11 mouse cellular contexts compared by ENCODE assay signal in genomic region chr4:115761206-115761605, GRCm38 (mm10). TPM values are rescaled to one million over a fixed set of nuclear protein-coding genes. Genes with fewer than 3 reads are reported as not detected.
DNase-seq lines count a peak whose midpoint lies in the region; ATAC-seq and TF ChIP-seq lines count a peak whose summit lies in the region.
"Had no signal": no experiment of that assay in that cellular context is flagged by ENCODE, and none has a peak within 500 bp of the region (broad histone marks: within the 10 kb centered on the region; RNA-seq: fewer than 3 reads in every experiment).

No protein-coding gene starts in this region.

- no peak for ATAC-seq in kidney, embryonic 14.5 days (ENCODE audit: low FRiP score, low TSS enrichment)
- no peak for ATAC-seq in megakaryocyte, adult 5-6 weeks (ENCODE audit: poor library complexity, severe bottlenecking)
- ATAC-seq: midbrain, embryonic 13.5 days had no signal

- no peak overlapping the region for H3K4me3 ChIP-seq in kidney, embryonic 14.5 days (ENCODE audit: low read length)
- H3K4me3 ChIP-seq in lung, adult 2 months (replicated peaks; ENCODE audit: extremely low read depth, low read depth, low read length) = no peak overlapping the region
- no peak overlapping the region for H3K4me3 ChIP-seq in thymus, adult 2 months (ENCODE audit: control insufficient read depth, insufficient read depth, low read length)
- H3K4me3 ChIP-seq: limb, embryonic 15.5 days; midbrain, embryonic 13.5 days had no signal

- WGBS in kidney, embryonic 14.5 days = 42% methylated on average over 3 of the region's 3 CpGs
- WGBS in lung, adult 2 months = 51% methylated on average over 3 of the region's 3 CpGs
- 88% methylated on average over 3 of the region's 3 CpGs for WGBS in thymus, adult 2 months

- no peak overlapping the region for H3K4me2 ChIP-seq in kidney, embryonic 14.5 days (replicated peaks; ENCODE audit: low read depth, low read length)
- H3K4me2 ChIP-seq: limb, embryonic 15.5 days; midbrain, embryonic 13.5 days had no signal

- no peak overlapping the region for H3K9ac ChIP-seq in kidney, embryonic 14.5 days (ENCODE audit: low read depth, low read length)
- H3K9ac ChIP-seq: limb, embryonic 15.5 days; midbrain, embryonic 13.5 days had no signal

- no peak for TF ChIP-seq POLR2A in lung, adult 2 months (IDR thresholded peaks at IDR 0.05; ENCODE audit: borderline replicate concordance, extremely low read depth, low read depth, low read length)
- TF ChIP-seq POLR2A in thymus, adult 2 months (IDR thresholded peaks at IDR 0.05; ENCODE audit: control insufficient read depth, extremely low read depth, insufficient read depth, low read length, poor library complexity) = no peak

- H3K4me1 ChIP-seq in kidney, embryonic 14.5 days (ENCODE audit: control insufficient read depth, insufficient read depth, low read length) = no peaks in the 10 kb centered on the region
- no peaks in the 10 kb centered on the region; the same call in 1 of the 2 replicates for H3K4me1 ChIP-seq in lung, adult 2 months (ENCODE audit: control insufficient read depth, insufficient read depth, low read length)
- no peaks in the 10 kb centered on the region for H3K4me1 ChIP-seq in thymus, adult 2 months (replicated peaks; ENCODE audit: control insufficient read depth, insufficient read depth, low read length)
- H3K4me1 ChIP-seq: midbrain, embryonic 13.5 days had no signal

- H3K36me3 ChIP-seq in kidney, embryonic 14.5 days (ENCODE audit: control insufficient read depth, insufficient read depth, low read length) = peaks cover 41% of the 10 kb centered on the region
- H3K36me3 ChIP-seq in thymus, adult 2 months (ENCODE audit: control insufficient read depth, insufficient read depth, low read length) = peaks cover 49% of the 10 kb centered on the region

- TF ChIP-seq CTCF in lung, adult 2 months (IDR thresholded peaks at IDR 0.05; ENCODE audit: insufficient read depth, low read length) = no peak
- no peak for TF ChIP-seq CTCF in thymus, adult 2 months (IDR thresholded peaks at IDR 0.05; ENCODE audit: borderline replicate concordance, control insufficient read depth, extremely low read depth, insufficient read depth, low read length, poor library complexity)

- no peaks in the 10 kb centered on the region for H3K27me3 ChIP-seq in kidney, embryonic 14.5 days (ENCODE audit: control insufficient read depth, insufficient read depth, low read length)
- no peaks in the 10 kb centered on the region for H3K27me3 ChIP-seq in thymus, adult 2 months (ENCODE audit: control insufficient read depth, insufficient read depth, low read length)
- H3K27me3 ChIP-seq: limb, embryonic 15.5 days; midbrain, embryonic 13.5 days had no signal

- peak; percentile 39 to 53 for DNase-seq in cerebellum, postnatal 14 days
- no peak for DNase-seq in cerebellum, postnatal 36 days
- DNase-seq in kidney, adult 18-20 months = peak; percentile 36
- peak; percentile 72 to 83 for DNase-seq in adrenal gland, postnatal 36 days
- DNase-seq in lung, adult 2 months = peak; percentile 44
- no peak for DNase-seq in thymus, adult 2 months

- no peaks in the 10 kb centered on the region for H3K9me3 ChIP-seq in kidney, embryonic 14.5 days (ENCODE audit: control insufficient read depth, low read length)
- H3K9me3 ChIP-seq: limb, embryonic 15.5 days; midbrain, embryonic 13.5 days had no signal

- H3K27ac ChIP-seq in kidney, embryonic 14.5 days (ENCODE audit: low read depth, low read length) = no peak overlapping the region
- no peak overlapping the region for H3K27ac ChIP-seq in thymus, adult 2 months (ENCODE audit: control insufficient read depth, insufficient read depth, low read length)
- H3K27ac ChIP-seq: limb, embryonic 15.5 days; midbrain, embryonic 13.5 days had no signal

RNA-seq across cellular contexts. Expression of gene Tex38, which starts 19.6 kb away (rescaled TPM):
- 0.26 TPM in 1 of 2 replicates, not detected in the other for polyA plus RNA-seq in kidney, embryonic 14.5 days (2014; fragmentation: Nextera tagmentation; extraction: Ambion mirVana)
- 1 to 10 TPM; 2.4 to 3.2 TPM for total RNA-seq in adrenal gland, postnatal 36 days (2021)
- polyA plus RNA-seq in lung, adult 2 months (2012; rRNA removed) = 0.31 and 0.37 TPM in 2 replicates
- not detected in 2 replicates for total RNA-seq in megakaryocyte, adult 5-6 weeks (2015)
- not detected in 2 replicates for total RNA-seq in megakaryocyte, adult 5-6 weeks (2017)
- polyA plus RNA-seq in thymus, adult 2 months (2012; rRNA removed) = 0.71 and 0.87 TPM in 2 replicates
- total RNA-seq: MEL had no signal

RNA-seq across cellular contexts. Expression of gene Atpaf1, which starts 23.4 kb away (rescaled TPM):
- polyA plus RNA-seq in kidney, embryonic 14.5 days (2014; fragmentation: Nextera tagmentation; extraction: Ambion mirVana) = 55.8 and 63.5 TPM in 2 replicates
- total RNA-seq in adrenal gland, postnatal 36 days (2021) = 10 to 100 TPM; 49.8 to 57.1 TPM
- polyA plus RNA-seq in lung, adult 2 months (2012; rRNA removed) = 19.6 and 32.7 TPM in 2 replicates
- total RNA-seq in megakaryocyte, adult 5-6 weeks (2015) = 14.4 and 21.8 TPM in 2 replicates
- total RNA-seq in megakaryocyte, adult 5-6 weeks (2017) = 5.8 and 7.5 TPM in 2 replicates
- polyA plus RNA-seq in thymus, adult 2 months (2012; rRNA removed) = 30.2 and 37.5 TPM in 2 replicates

RNA-seq across cellular contexts. Expression of gene Efcab14, which starts 23.7 kb away (rescaled TPM):
- 35.4 and 54.1 TPM in 2 replicates for polyA plus RNA-seq in kidney, embryonic 14.5 days (2014; fragmentation: Nextera tagmentation; extraction: Ambion mirVana)
- total RNA-seq in adrenal gland, postnatal 36 days (2021) = 10 to 100 TPM; 83.1 to 89.1 TPM
- 32.5 and 33.5 TPM in 2 replicates for polyA plus RNA-seq in lung, adult 2 months (2012; rRNA removed)
- total RNA-seq in megakaryocyte, adult 5-6 weeks (2015) = 45.3 and 45.4 TPM in 2 replicates
- total RNA-seq in megakaryocyte, adult 5-6 weeks (2017) = 27.7 and 28.5 TPM in 2 replicates
- polyA plus RNA-seq in thymus, adult 2 months (2012; rRNA removed) = 31.2 and 32.2 TPM in 2 replicates

Comparison
In these comparisons a context has a peak if more than half of its experiments do, and no peak if none do; other contexts are left out.
1. DNase-seq: peak in cerebellum, postnatal 14 days (2 of 2), kidney, adult 18-20 months (single experiment), adrenal gland, postnatal 36 days (2 of 2) and lung, adult 2 months (single experiment); none in cerebellum, postnatal 36 days (0 of 2) and thymus, adult 2 months (single experiment).